Mouse (Mus musculus) erythroblast, adult 5-6 weeks (primary cell): ENCODE results near the gene Mllt3. TPM values are rescaled to one million over a fixed set of nuclear protein-coding genes. Genes with fewer than 3 reads are reported as not detected.
A peak's percentile ranks its signal among the peaks of the same experiment; 100 is the strongest.

Experiments
- ATAC-seq: replicated peaks from 2 replicates; pipeline ENCODE4 v1.8.0; 2016; ENCODE audit warnings: moderate number of reproducible peaks, mild to moderate bottlenecking, moderate TSS enrichment, inconsistent platforms; ENCODE audit not compliant: poor library complexity, low FRiP score, severe bottlenecking
- total RNA-seq, 2 experiments: library from RNA; stranded (forward) in 1 of 2; stranded (reverse) in 1 of 2; fragments of 150-400 nt in 1 of 2; fragments of 200-764, 138-1000 nt in 1 of 2; gene quantifications; 2 replicates each; pipeline versions ENCODE4 v1.2.3 to v1.2.4; 2015 to 2017; ENCODE audit warnings: low replicate concordance in 2 of 2

Gene Mllt3
- total RNA-seq, 2 experiments from 2014 or later, result 84.9 to 93.2 TPM

DNA sequence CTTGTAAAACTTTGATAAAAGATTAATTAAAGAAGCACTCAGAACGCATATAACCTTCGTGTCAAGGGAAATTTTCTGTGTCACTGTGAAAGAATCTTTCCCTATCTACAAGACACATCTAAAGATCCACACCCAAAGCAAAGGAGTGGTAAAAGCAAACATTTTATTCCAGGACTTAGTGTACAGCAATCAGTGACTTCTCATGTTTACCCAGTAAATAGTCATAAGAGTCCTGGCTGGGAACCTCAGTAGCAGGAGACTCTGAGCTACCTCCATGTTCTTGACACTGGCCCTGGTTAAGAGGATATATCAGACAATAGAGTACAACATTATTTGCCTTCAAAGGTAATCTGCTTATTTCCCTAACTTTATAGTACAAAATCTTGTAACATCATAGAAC is 233.7 kb downstream of the Mllt3 start:
- no peak for ATAC-seq

DNA sequence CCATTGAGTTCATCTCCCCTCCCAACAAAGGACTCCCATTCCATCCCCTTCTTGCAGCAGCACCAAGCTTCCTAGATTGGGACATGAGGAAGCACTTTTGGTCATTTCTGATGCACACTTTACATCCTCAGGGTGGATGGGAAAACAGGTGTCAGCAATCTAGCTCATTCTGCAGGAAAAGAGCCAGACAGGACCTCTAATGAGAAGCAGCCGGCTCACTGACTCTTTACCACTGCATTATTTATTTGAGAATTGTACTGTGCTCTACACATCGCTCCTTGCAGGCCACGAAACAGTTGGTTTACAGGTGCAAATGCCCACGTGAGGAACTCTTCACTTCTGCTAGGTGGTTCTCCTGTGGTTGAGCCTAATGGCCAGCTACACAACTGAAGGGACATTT is 237.9 kb downstream of the Mllt3 start:
- no peak for ATAC-seq

DNA sequence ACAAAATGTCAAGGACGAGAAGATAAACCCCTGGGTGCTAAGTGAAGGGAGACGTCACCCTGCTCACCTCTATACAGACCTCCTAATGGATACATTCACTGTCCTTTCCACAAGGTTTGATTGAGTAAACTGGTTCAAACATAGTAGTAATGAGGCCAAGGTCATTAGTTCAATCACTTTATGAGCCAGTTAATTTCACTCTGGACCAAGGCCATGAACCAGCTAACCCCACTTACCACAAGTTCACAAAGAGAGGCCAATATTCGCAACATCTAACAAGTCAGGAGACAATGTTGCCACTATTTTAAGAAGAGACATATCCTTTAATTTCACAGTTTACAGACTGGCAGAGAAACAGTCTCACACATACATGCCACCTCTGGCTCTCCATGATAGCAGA is 238.9 kb downstream of the Mllt3 start:
- ATAC-seq, result no peak

GRCm38 (mm10) chr4:87792511-87792910 is 240.7 kb downstream of the Mllt3 start:
- ATAC-seq, result no peak

- ATAC-seq, result no peak
Observed at GRCm38 (mm10) chr4:87789446-87789845, 243.7 kb downstream of the Mllt3 start.

DNA sequence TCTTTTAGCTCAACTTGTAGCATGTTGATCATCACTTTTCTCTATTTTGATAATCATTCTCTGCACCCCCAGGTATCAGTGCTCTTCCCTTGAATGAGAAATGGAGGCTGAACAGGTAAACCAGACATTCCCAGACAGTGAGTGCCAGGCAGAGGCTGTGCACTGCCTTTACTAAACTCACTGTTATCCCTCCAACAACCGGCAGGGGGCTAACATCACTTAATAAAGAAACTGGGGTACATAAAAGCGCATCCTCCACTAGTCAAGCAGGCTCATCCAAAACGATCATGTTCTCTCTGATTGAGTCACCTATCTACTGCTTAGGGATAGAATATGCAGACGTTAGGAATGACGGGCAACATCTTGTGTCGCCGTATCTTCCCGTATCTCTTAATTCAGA is 244.5 kb downstream of the Mllt3 start:
- ATAC-seq, result peak; percentile 84

GRCm38 (mm10) chr4:87785132-87786074 is 247.8 kb downstream of the Mllt3 start:
- no peak for ATAC-seq

DNA sequence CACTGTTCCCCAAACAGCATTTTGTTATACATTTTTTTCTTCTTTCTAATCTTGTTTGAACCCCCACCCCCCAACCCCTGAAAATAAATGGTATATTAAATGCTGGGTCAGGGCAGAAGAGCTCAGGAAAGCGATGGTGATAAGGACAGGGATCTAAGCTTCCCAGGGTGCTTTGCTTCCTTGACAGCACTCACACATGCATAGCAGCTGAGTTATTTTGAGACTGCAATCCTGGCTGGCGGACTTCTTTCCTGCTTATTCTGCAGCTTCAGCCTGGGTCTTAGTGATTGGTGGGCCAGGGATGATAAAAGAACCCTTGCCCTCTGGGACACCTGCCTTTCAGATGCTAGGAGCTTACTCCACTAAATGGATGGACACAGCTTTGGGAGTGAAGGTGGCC is 249.4 kb downstream of the Mllt3 start:
- no peak for ATAC-seq

GRCm38 (mm10) chr4:87781971-87782370 is 251.2 kb downstream of the Mllt3 start:
- ATAC-seq, result 0 out of 2 replicates have a peak, but pooled peaks have one; percentile 15

DNA sequence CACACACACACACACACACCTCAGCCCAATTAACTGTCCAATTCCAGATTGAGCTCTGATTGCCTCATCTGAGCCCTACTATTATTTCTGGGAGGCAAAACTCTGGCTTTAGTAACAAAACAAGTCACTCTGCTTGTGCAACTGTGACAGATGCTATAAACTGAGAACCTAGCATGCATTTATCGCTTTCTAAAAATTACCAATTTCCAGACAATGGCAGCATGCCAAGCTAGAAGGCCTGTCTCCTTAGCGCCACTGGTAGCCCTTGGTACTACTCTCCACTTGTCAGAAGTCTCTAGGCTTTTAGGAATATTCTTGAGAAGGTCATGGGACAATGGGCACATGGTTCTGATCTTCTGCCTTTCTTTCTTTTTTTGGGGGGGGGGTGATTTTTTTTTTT is 257.4 kb downstream of the Mllt3 start:
- no peak for ATAC-seq

- ATAC-seq, result no peak
Observed at GRCm38 (mm10) chr4:87774515-87774914, 258.6 kb downstream of the Mllt3 start.

- ATAC-seq, result no peak
Observed at GRCm38 (mm10) chr4:87767711-87768561, 265.2 kb downstream of the Mllt3 start.

DNA sequence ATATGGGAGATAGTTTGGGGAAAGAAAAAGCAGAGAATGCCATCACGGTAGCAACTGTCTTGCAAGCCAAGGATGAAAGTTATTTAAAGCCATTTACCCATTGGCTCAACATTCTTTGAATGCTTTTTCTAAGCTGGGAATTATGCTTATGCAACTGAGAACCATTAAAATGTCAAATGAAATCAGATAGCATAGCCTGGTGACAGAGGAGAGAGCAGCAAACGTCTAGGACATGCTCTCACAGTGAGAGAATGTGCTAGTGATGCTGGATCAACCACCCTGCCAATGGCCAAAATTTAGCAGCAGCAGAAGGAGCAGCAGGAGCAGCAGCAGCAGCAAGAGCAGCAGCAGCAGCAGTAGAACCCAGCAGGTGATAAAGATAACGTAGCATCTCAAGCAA is 267.4 kb downstream of the Mllt3 start:
- ATAC-seq, result no peak

DNA sequence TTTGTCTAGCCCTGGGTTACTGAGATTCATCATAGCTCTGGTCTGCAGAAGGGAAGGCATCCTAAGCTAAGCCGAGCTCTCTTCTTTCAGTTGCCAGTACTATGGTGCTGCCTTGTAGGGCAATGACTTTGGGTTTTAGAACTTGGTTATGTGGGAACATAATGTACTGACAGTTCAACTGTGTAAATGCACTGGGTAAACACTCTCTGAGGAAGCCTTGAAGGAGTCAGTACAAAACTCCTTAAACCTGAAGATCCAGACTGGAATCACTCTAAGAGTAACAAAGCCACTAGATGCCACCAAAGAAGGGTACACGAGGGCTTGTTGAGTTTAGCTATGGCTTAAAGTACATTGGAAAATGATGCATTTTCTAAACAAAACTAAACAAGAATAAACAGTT is 272.1 kb downstream of the Mllt3 start:
- no peak for ATAC-seq

DNA sequence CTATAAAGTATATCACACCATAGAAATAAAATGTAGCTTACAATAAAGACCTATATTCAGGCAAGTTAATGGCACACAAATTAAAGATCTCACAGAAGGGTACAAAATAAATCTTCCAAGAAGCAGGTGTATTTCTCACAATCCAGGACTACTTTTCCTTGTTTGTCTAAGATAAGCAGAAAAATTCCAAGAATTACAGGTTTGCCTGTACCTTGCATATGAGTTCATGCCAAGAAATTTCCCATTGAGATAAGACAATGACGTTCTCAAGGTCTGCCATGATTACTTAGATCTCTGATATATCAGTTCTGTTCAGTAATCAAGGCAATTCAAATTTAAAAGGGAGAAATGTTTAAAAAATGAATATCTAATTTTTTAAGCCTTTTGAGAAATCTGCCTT is 272.9 kb downstream of the Mllt3 start:
- no peak for ATAC-seq

DNA sequence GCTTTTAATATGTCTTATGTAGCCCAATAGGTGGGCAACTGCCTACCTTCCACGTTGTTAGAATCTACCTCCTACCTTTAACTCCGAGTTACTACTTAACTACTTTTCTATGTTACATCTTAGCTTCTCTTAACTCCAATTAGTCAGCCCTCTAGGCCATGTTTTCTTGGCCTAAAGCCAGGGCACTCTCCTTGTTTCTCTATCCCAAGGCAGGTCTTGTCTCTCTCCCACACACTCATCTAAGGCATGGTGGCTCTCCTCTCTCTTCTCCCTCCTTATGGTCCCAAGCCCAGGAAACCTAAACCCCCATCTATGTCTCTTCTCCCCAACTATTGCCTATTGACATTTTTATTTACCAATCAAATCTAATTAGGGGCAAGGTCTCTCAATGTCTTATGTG is 273.5 kb downstream of the Mllt3 start:
- ATAC-seq, result no peak

DNA sequence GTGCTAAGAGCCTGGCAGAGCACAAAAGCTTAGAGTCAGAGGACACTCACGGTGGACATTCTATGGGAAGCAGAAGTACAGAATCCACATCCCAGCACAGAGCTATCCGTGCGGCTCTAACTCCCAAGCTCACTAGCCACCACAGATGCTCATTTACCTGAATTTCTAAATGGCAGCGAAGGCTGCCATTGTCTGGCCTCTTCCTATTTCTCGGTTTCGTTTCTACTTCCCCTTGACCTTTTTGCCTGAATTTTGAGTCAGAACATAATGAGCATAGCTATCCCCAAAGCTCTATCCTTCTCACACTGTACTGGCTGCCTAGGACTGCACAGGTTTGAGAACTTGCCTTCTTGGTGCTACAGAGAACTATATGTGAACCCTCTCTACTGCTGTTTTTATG is 274.1 kb downstream of the Mllt3 start:
- ATAC-seq, result no peak

GRCm38 (mm10) chr4:87751515-87751864 is 281.7 kb downstream of the Mllt3 start:
- ATAC-seq, result peak; percentile 38; the same call in 1 of the 2 replicates

DNA sequence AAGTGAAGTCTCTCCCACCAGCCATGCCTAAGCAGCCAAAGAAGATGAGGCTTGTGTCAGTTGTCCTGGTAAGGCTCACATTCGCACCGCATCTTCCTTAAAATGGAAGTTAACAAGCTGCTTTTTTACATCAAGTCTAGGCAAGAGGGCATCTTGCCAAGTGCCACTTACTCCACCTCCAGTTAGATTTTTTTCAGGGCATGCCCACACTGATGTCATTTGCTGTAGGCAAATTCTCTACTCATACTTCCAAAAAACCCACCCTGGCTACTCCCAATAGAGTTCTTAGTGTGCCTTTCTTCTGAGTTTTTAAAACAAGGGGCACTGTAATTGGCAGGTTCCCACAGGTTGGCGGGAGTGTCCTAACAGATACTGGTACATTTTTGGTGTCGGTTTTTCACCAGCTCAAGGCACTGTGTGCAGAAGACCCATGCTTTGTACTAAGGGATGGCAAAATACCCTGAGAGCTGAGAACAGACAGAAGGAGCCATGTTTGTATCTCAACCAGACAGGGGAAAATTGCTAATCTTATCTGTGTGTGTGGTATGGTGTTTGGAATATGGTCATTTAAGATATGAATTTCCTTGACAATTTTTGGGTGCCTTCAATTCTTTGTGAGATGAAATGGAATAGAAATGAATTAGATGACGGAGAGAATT is 282.2 kb downstream of the Mllt3 start:
- peak; percentile 68 for ATAC-seq

GRCm38 (mm10) chr4:87749532-87750234 is 283.5 kb downstream of the Mllt3 start:
- no peak for ATAC-seq
